Mouse (Mus musculus): ENCODE data around the gene Hacd2. TPM values are rescaled to one million over a fixed set of nuclear protein-coding genes. Genes with fewer than 3 reads are reported as not detected.

Hacd2 gene
- polyA plus RNA-seq, 1 experiment from 2014 or later, result 34.2 TPM

GRCm38 (mm10) chr16:35153146-35153755 is 131.0 kb downstream of the Hacd2 start:
- peak overlapping the region; percentile 85 for H3K4me2 ChIP-seq
- H3K4me3 ChIP-seq (ENCODE audit: low read depth, low read length), result peak overlapping the region; percentile 10; the same call in 1 of the 2 replicates
- H3K36me3 ChIP-seq (ENCODE audit: control insufficient read depth, insufficient read depth, low read length), result no peaks in the 10 kb centered on the region
- 7% methylated on average over 12 of the region's 12 CpGs for WGBS (ENCODE audit: insufficient replicate concordance)
- no peak for ATAC-seq (replicated peaks; ENCODE audit: insufficient number of reproducible peaks, low FRiP score, low TSS enrichment)
- H3K27me3 ChIP-seq (ENCODE audit: control insufficient read depth, insufficient read depth, low read length), result peaks cover 56% of the 10 kb centered on the region
- H3K9ac ChIP-seq (ENCODE audit: low read depth, low read length), result no peak overlapping the region
- H3K27ac ChIP-seq (ENCODE audit: low read depth, low read length), result no peak overlapping the region
- H3K4me1 ChIP-seq (ENCODE audit: control insufficient read depth, insufficient read depth, low read length), result peaks cover 19% of the 10 kb centered on the region
- H3K9me3 ChIP-seq (replicated peaks; ENCODE audit: control insufficient read depth, low read length), result no peaks in the 10 kb centered on the region

DNA sequence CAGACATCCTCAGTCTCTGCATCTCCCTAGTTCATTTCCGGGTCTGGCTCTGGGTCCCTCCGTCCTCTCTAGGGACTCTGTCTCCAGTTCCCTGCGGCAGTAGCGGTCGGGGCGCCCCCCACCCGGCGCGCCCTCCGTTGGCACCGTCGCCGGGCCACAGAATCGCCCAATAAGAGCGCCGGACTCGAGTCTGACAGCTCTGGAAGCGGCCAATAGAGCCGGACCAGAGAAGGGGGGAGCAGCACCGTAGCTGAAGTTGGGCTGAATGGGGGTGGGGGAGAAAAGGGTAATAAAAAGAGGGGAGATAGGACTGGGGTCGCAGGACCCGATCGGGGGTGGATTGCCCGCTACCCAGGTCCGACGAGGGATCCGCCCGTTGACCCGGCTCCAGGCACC is 132.0 kb downstream of the Hacd2 start:
- Histone ChIP-seq H3K36me3 (ENCODE audit: control insufficient read depth, insufficient read depth, low read length) (no peaks in the 10 kb centered on the region), H3K27me3 (ENCODE audit: control insufficient read depth, insufficient read depth, low read length) (peaks cover 60% of the 10 kb centered on the region), H3K27ac (ENCODE audit: low read depth, low read length) (peak overlapping the region; percentile 84), H3K4me2 (peak overlapping the region; percentile 85), H3K9me3 (replicated peaks; ENCODE audit: control insufficient read depth, low read length) (no peaks in the 10 kb centered on the region), H3K4me1 (ENCODE audit: control insufficient read depth, insufficient read depth, low read length) (peaks cover 21% of the 10 kb centered on the region), H3K4me3 (ENCODE audit: low read depth, low read length) (peak overlapping the region; percentile 75), H3K9ac (ENCODE audit: low read depth, low read length) (peak overlapping the region; percentile 81)
- WGBS (ENCODE audit: insufficient replicate concordance), result 2% methylated on average over 29 of the region's 29 CpGs
- 0 out of 2 replicates have a peak, but pooled peaks have one; percentile 12 for ATAC-seq (replicated peaks; ENCODE audit: insufficient number of reproducible peaks, low FRiP score, low TSS enrichment)

GRCm38 (mm10) chr16:35154641-35155390 is 132.6 kb downstream of the Hacd2 start, which contains the start of gene Adcy5:
Gene Adcy5, plus strand, starts transcription at chr16:35154877.
- Histone ChIP-seq H3K4me1 (ENCODE audit: control insufficient read depth, insufficient read depth, low read length) (peaks cover 21% of the 10 kb centered on the region), H3K9me3 (replicated peaks; ENCODE audit: control insufficient read depth, low read length) (no peaks in the 10 kb centered on the region), H3K27me3 (ENCODE audit: control insufficient read depth, insufficient read depth, low read length) (peaks cover 60% of the 10 kb centered on the region), H3K9ac (ENCODE audit: low read depth, low read length) (peak within 1 kb of the TSS; percentile 81), H3K27ac (ENCODE audit: low read depth, low read length) (peak within 1 kb of the TSS; percentile 84), H3K4me2 (peak within 1 kb of the TSS; percentile 85), H3K4me3 (ENCODE audit: low read depth, low read length) (peak within 1 kb of the TSS; percentile 75), H3K36me3 (ENCODE audit: control insufficient read depth, insufficient read depth, low read length) (no peaks in the 10 kb centered on the region)
- under 1% methylated on average over 59 of the region's 104 CpGs for WGBS (ENCODE audit: insufficient replicate concordance)
- ATAC-seq (replicated peaks; ENCODE audit: insufficient number of reproducible peaks, low FRiP score, low TSS enrichment), result no peak

GRCm38 (mm10) chr16:35155391-35156305 is 133.4 kb downstream of the Hacd2 start:
- peaks cover 60% of the 10 kb centered on the region for H3K27me3 ChIP-seq (ENCODE audit: control insufficient read depth, insufficient read depth, low read length)

DNA sequence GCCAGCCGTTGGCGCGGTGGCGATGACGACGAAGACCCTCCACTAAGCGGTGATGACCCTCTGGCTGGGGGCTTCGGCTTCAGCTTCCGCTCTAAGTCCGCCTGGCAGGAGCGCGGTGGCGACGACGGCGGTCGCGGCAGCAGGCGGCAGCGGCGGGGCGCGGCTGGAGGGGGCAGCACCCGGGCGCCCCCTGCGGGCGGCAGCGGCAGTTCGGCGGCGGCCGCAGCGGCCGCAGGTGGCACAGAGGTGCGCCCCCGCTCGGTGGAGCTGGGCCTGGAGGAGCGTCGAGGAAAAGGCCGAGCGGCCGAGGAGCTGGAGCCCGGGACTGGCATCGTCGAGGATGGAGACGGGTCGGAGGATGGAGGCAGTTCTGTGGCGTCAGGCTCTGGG is 134.1 kb downstream of the Hacd2 start:
- Histone ChIP-seq H3K9me3 (replicated peaks; ENCODE audit: control insufficient read depth, low read length) (no peaks in the 10 kb centered on the region), H3K9ac (ENCODE audit: low read depth, low read length) (peak overlapping the region; percentile 81), H3K4me1 (ENCODE audit: control insufficient read depth, insufficient read depth, low read length) (peaks cover 21% of the 10 kb centered on the region), H3K4me3 (ENCODE audit: low read depth, low read length) (peak overlapping the region; percentile 75), H3K27ac (ENCODE audit: low read depth, low read length) (peak overlapping the region; percentile 84), H3K4me2 (peak overlapping the region; percentile 85), H3K27me3 (ENCODE audit: control insufficient read depth, insufficient read depth, low read length) (peaks cover 58% of the 10 kb centered on the region), H3K36me3 (ENCODE audit: control insufficient read depth, insufficient read depth, low read length) (no peaks in the 10 kb centered on the region)
- 2% methylated on average over 43 of the region's 48 CpGs for WGBS (ENCODE audit: insufficient replicate concordance)
- no peak for ATAC-seq (replicated peaks; ENCODE audit: insufficient number of reproducible peaks, low FRiP score, low TSS enrichment)

More at GRCm38 (mm10) chr16:35155391-35156305, 133.4 kb downstream of the Hacd2 start:
- no peaks in the 10 kb centered on the region for H3K9me3 ChIP-seq (replicated peaks; ENCODE audit: control insufficient read depth, low read length)
- no peaks in the 10 kb centered on the region for H3K36me3 ChIP-seq (ENCODE audit: control insufficient read depth, insufficient read depth, low read length)
- H3K4me3 ChIP-seq (ENCODE audit: low read depth, low read length), result peak overlapping the region; percentile 75
- ATAC-seq (replicated peaks; ENCODE audit: insufficient number of reproducible peaks, low FRiP score, low TSS enrichment), result peak; percentile 47
- H3K9ac ChIP-seq (ENCODE audit: low read depth, low read length), result peak overlapping the region; percentile 81
- H3K27ac ChIP-seq (ENCODE audit: low read depth, low read length), result peak overlapping the region; percentile 84
- peak overlapping the region; percentile 85 for H3K4me2 ChIP-seq
- WGBS (ENCODE audit: insufficient replicate concordance), result 2% methylated on average over 80 of the region's 87 CpGs
- peaks cover 21% of the 10 kb centered on the region for H3K4me1 ChIP-seq (ENCODE audit: control insufficient read depth, insufficient read depth, low read length)

- no peak for ATAC-seq (replicated peaks; ENCODE audit: insufficient number of reproducible peaks, low FRiP score, low TSS enrichment)
- Histone ChIP-seq H3K4me1 (ENCODE audit: control insufficient read depth, insufficient read depth, low read length) (peaks cover 21% of the 10 kb centered on the region), H3K9ac (ENCODE audit: low read depth, low read length) (peak overlapping the region; percentile 64), H3K36me3 (ENCODE audit: control insufficient read depth, insufficient read depth, low read length) (no peaks in the 10 kb centered on the region), H3K27ac (ENCODE audit: low read depth, low read length) (no peak overlapping the region), H3K4me2 (peak overlapping the region; percentile 85), H3K27me3 (ENCODE audit: control insufficient read depth, insufficient read depth, low read length) (peaks cover 55% of the 10 kb centered on the region), H3K4me3 (ENCODE audit: low read depth, low read length) (peak overlapping the region; percentile 75), H3K9me3 (replicated peaks; ENCODE audit: control insufficient read depth, low read length) (no peaks in the 10 kb centered on the region)
- 62% methylated on average over 21 of the region's 21 CpGs for WGBS (ENCODE audit: insufficient replicate concordance)
These were observed 134.6 kb downstream of the Hacd2 start for GRCm38 (mm10) chr16:35156832-35157231.

Other genes starting within 250 kb of the Hacd2 start
- gene Adcy5, start 132.4 kb downstream of the Hacd2 start, polyA plus RNA-seq (2014; fragmentation: Nextera tagmentation; extraction: Ambion mirVana), result 5.6 and 6.0 TPM in 2 replicates